Comparison of ENCODE assay signal across 8 mouse cellular contexts in genomic region chr5:130029142-130029897, GRCm38 (mm10). TPM values are rescaled to one million over a fixed set of nuclear protein-coding genes. Genes with fewer than 3 reads are reported as not detected.
DNase-seq lines count a peak whose midpoint lies in the region; ATAC-seq and TF ChIP-seq lines count a peak whose summit lies in the region.

Gene Asl (minus strand): TSS chr5:130029247.
Gene Crcp (plus strand): TSS chr5:130029290.

- ATAC-seq in cerebellum, adult (ENCODE audit: insufficient number of reproducible peaks, low FRiP score, low TSS enrichment), result peak; percentile 88; the same call in 1 of the 2 replicates
- peak; percentile 88 for ATAC-seq in forebrain, embryonic 13.5 days
- peak; percentile 79 for ATAC-seq in heart, postnatal 0 days (ENCODE audit: insufficient read depth, low read depth)
- peak; percentile 80 for ATAC-seq in liver, embryonic 15.5 days (ENCODE audit: insufficient read depth)
- ATAC-seq in neural tube, embryonic 11.5 days (ENCODE audit: insufficient read depth, low FRiP score, low TSS enrichment), result peak; percentile 73; the same call in 1 of the 2 replicates
- peak; percentile 75 for ATAC-seq in stomach, postnatal 0 days (ENCODE audit: low FRiP score, low TSS enrichment)

- 2% methylated on average over 51 of the region's 51 CpGs for WGBS in forebrain, embryonic 13.5 days
- WGBS in heart, postnatal 0 days, result 2% methylated on average over 51 of the region's 51 CpGs
- WGBS in liver, embryonic 15.5 days (ENCODE audit: insufficient replicate concordance), result 1% methylated on average over 51 of the region's 51 CpGs
- 2% methylated on average over 51 of the region's 51 CpGs for WGBS in neural tube, embryonic 11.5 days
- WGBS in stomach, postnatal 0 days, result 1% methylated on average over 51 of the region's 51 CpGs

- TF ChIP-seq EP300 in heart, postnatal 0 days (IDR thresholded peaks at IDR 0.05; ENCODE audit: low read depth), result no peak
- no peak for TF ChIP-seq EP300 in stomach, postnatal 0 days (optimal IDR thresholded peaks at IDR 0.05)

- TF ChIP-seq CTCF in heart, postnatal 0 days (IDR thresholded peaks at IDR 0.05; ENCODE audit: low read depth), result no peak
- no peak for TF ChIP-seq CTCF in stomach, postnatal 0 days (IDR thresholded peaks at IDR 0.05; ENCODE audit: low read depth)

- H3K27ac ChIP-seq in forebrain, embryonic 13.5 days, result peak within 1 kb of the TSS; percentile 90
- peak within 1 kb of the TSS; percentile 77 for H3K27ac ChIP-seq in heart, postnatal 0 days (ENCODE audit: low read depth)
- H3K27ac ChIP-seq in liver, embryonic 15.5 days (replicated peaks), result peak within 1 kb of the TSS; percentile 90
- H3K27ac ChIP-seq in neural tube, embryonic 11.5 days (ENCODE audit: low read depth, low read length), result peak within 1 kb of the TSS; percentile 92
- peak within 1 kb of the TSS; percentile 90 for H3K27ac ChIP-seq in stomach, postnatal 0 days (replicated peaks)

- H3K36me3 ChIP-seq in forebrain, embryonic 13.5 days (ENCODE audit: poor library complexity, severe bottlenecking), result no peaks in the 10 kb centered on the region; the same call in 1 of the 2 replicates
- no peaks in the 10 kb centered on the region for H3K36me3 ChIP-seq in heart, postnatal 0 days (replicated peaks; ENCODE audit: control insufficient read depth, insufficient read depth, low read length)
- no peaks in the 10 kb centered on the region for H3K36me3 ChIP-seq in liver, embryonic 15.5 days (replicated peaks)
- H3K36me3 ChIP-seq in neural tube, embryonic 11.5 days (ENCODE audit: control insufficient read depth, insufficient read depth, low read length), result no peaks in the 10 kb centered on the region
- H3K36me3 ChIP-seq in stomach, postnatal 0 days (ENCODE audit: control insufficient read depth, insufficient read depth, low read length), result no peaks in the 10 kb centered on the region

- peaks cover 10% of the 10 kb centered on the region for H3K4me1 ChIP-seq in forebrain, embryonic 13.5 days
- no peaks in the 10 kb centered on the region; the same call in 1 of the 2 replicates for H3K4me1 ChIP-seq in heart, postnatal 0 days (ENCODE audit: control insufficient read depth, insufficient read depth)
- H3K4me1 ChIP-seq in liver, embryonic 15.5 days (replicated peaks), result peaks cover 55% of the 10 kb centered on the region
- peaks cover 2% of the 10 kb centered on the region; the same call in 1 of the 2 replicates for H3K4me1 ChIP-seq in neural tube, embryonic 11.5 days (ENCODE audit: control insufficient read depth, insufficient read depth, low read length)
- no peaks in the 10 kb centered on the region for H3K4me1 ChIP-seq in stomach, postnatal 0 days (replicated peaks; ENCODE audit: control insufficient read depth, insufficient read depth)

- peak within 1 kb of the TSS; percentile 72 for H3K4me3 ChIP-seq in forebrain, embryonic 13.5 days
- peak within 1 kb of the TSS; percentile 66 for H3K4me3 ChIP-seq in heart, postnatal 0 days (ENCODE audit: low read depth, low read length)
- peak within 1 kb of the TSS; percentile 94 for H3K4me3 ChIP-seq in liver, embryonic 15.5 days (replicated peaks)
- peak within 1 kb of the TSS; percentile 80 for H3K4me3 ChIP-seq in neural tube, embryonic 11.5 days (ENCODE audit: low read depth, low read length)
- peak within 1 kb of the TSS; percentile 68 for H3K4me3 ChIP-seq in stomach, postnatal 0 days (ENCODE audit: low read depth, low read length)

- H3K4me2 ChIP-seq in forebrain, embryonic 13.5 days, result peak within 1 kb of the TSS; percentile 83
- peak within 1 kb of the TSS; percentile 75 for H3K4me2 ChIP-seq in heart, postnatal 0 days (ENCODE audit: low read depth, low read length)
- peak within 1 kb of the TSS; percentile 86 for H3K4me2 ChIP-seq in liver, embryonic 15.5 days
- peak within 1 kb of the TSS; percentile 69 for H3K4me2 ChIP-seq in neural tube, embryonic 11.5 days (ENCODE audit: low read depth)
- H3K4me2 ChIP-seq in stomach, postnatal 0 days (replicated peaks; ENCODE audit: low read depth), result peak within 1 kb of the TSS; percentile 67

- peak within 1 kb of the TSS; percentile 79 for H3K9ac ChIP-seq in forebrain, embryonic 13.5 days
- peak within 1 kb of the TSS; percentile 64 for H3K9ac ChIP-seq in heart, postnatal 0 days (replicated peaks; ENCODE audit: low read depth, low read length)
- H3K9ac ChIP-seq in liver, embryonic 15.5 days, result peak within 1 kb of the TSS; percentile 91
- H3K9ac ChIP-seq in neural tube, embryonic 11.5 days (ENCODE audit: low read length), result peak within 1 kb of the TSS; percentile 88
- peak within 1 kb of the TSS; percentile 79 for H3K9ac ChIP-seq in stomach, postnatal 0 days (ENCODE audit: low read length)

- peaks cover 15% of the 10 kb centered on the region; the same call in 1 of the 2 replicates for H3K27me3 ChIP-seq in forebrain, embryonic 13.5 days
- H3K27me3 ChIP-seq in heart, postnatal 0 days (ENCODE audit: control insufficient read depth, insufficient read depth, low read length), result no peaks in the 10 kb centered on the region
- H3K27me3 ChIP-seq in liver, embryonic 15.5 days, result peaks cover 14% of the 10 kb centered on the region
- H3K27me3 ChIP-seq in neural tube, embryonic 11.5 days (ENCODE audit: control insufficient read depth, insufficient read depth, low read length), result no peaks in the 10 kb centered on the region
- H3K27me3 ChIP-seq in stomach, postnatal 0 days (ENCODE audit: control insufficient read depth, insufficient read depth, low read length), result no peaks in the 10 kb centered on the region

- DNase-seq in ES-CJ7 (ENCODE audit: low read depth, low spot score), result peak; percentile 80
- peak; percentile 75 for DNase-seq in heart, postnatal 0 days (ENCODE audit: low spot score)
- peak; percentile 89 to 92 for DNase-seq in kidney, postnatal 4 days
- peak; percentile 85 for DNase-seq in neural tube, embryonic 11.5 days (ENCODE audit: low spot score)
- peak; percentile 87 for DNase-seq in stomach, postnatal 0 days (ENCODE audit: low spot score)

- no peaks in the 10 kb centered on the region for H3K9me3 ChIP-seq in forebrain, embryonic 13.5 days (replicated peaks)
- H3K9me3 ChIP-seq in heart, postnatal 0 days (replicated peaks; ENCODE audit: control insufficient read depth, low read length), result no peaks in the 10 kb centered on the region
- no peaks in the 10 kb centered on the region for H3K9me3 ChIP-seq in liver, embryonic 15.5 days (replicated peaks)
- H3K9me3 ChIP-seq in neural tube, embryonic 11.5 days (ENCODE audit: control insufficient read depth, low read length), result no peaks in the 10 kb centered on the region
- H3K9me3 ChIP-seq in stomach, postnatal 0 days (ENCODE audit: control insufficient read depth, low read length), result no peaks in the 10 kb centered on the region

RNA-seq across cellular contexts. Expression of gene Asl, which starts in this region (rescaled TPM):
- polyA plus RNA-seq in forebrain, embryonic 13.5 days (2015; fragmentation: Nextera tagmentation; extraction: Ambion mirVana), result 23.3 and 28.6 TPM in 2 replicates
- total RNA-seq in heart, postnatal 0 days (2014; rRNA removed; ENCODE audit: low replicate concordance), result 9.7 and 21.1 TPM in 2 replicates
- 15.9 and 16.6 TPM in 2 replicates for polyA plus RNA-seq in heart, postnatal 0 days (2015; fragmentation: Nextera tagmentation; extraction: Ambion mirVana)
- polyA plus RNA-seq in liver, embryonic 15.5 days (2015; fragmentation: Nextera tagmentation; extraction: Ambion mirVana), result 53.1 and 57.8 TPM in 2 replicates
- 30.8 and 32.2 TPM in 2 replicates for polyA plus RNA-seq in neural tube, embryonic 11.5 days (2014; fragmentation: Nextera tagmentation; extraction: Ambion mirVana)
- 27.3 and 36.1 TPM in 2 replicates for polyA plus RNA-seq in stomach, postnatal 0 days (2015; fragmentation: Nextera tagmentation; extraction: Ambion mirVana)

RNA-seq across cellular contexts. Expression of gene Crcp, which starts in this region (rescaled TPM):
- 67.0 and 77.0 TPM in 2 replicates for polyA plus RNA-seq in forebrain, embryonic 13.5 days (2015; fragmentation: Nextera tagmentation; extraction: Ambion mirVana)
- 2.6 and 9.7 TPM in 2 replicates for total RNA-seq in heart, postnatal 0 days (2014; rRNA removed; ENCODE audit: low replicate concordance)
- 20.8 and 23.1 TPM in 2 replicates for polyA plus RNA-seq in heart, postnatal 0 days (2015; fragmentation: Nextera tagmentation; extraction: Ambion mirVana)
- polyA plus RNA-seq in liver, embryonic 15.5 days (2015; fragmentation: Nextera tagmentation; extraction: Ambion mirVana), result 23.1 and 24.0 TPM in 2 replicates
- polyA plus RNA-seq in neural tube, embryonic 11.5 days (2014; fragmentation: Nextera tagmentation; extraction: Ambion mirVana), result 38.6 and 43.2 TPM in 2 replicates
- 26.0 and 26.4 TPM in 2 replicates for polyA plus RNA-seq in stomach, postnatal 0 days (2015; fragmentation: Nextera tagmentation; extraction: Ambion mirVana)

Comparison
In these comparisons a context has a peak if more than half of its experiments do, and no peak if none do; other contexts are left out.
1. Peak in every context shown above with its lines: DNase-seq, ATAC-seq, H3K4me3 ChIP-seq and H3K27ac ChIP-seq.